Mouse (Mus musculus) CH12.LX (cell line): ENCODE results near the gene Srgap3.

Experiments used
- CHD2 ChIP-seq: IDR thresholded peaks from 2 replicates; pipeline ENCODE4 v1.6.1; 2011; ENCODE audit warnings: low read length, improper control_type of control experiment
- CTCF ChIP-seq, 2 experiments: IDR thresholded peaks in 1 of 2; conservative IDR thresholded peaks in 1 of 2; 2 replicates each; pipeline ENCODE4 v1.5.1; 2011 to 2012; ENCODE audit warnings: low read depth in 2 of 2, low read length in 2 of 2, improper control_type of control experiment in 1 of 2, inconsistent platforms in 1 of 2, mild to moderate bottlenecking in 1 of 2, moderate library complexity in 1 of 2
- EP300 ChIP-seq: IDR thresholded peaks from 2 replicates; pipeline ENCODE4 v1.6.1; 2011; ENCODE audit warnings: low read length, improper control_type of control experiment
- ETS1 ChIP-seq: conservative IDR thresholded peaks from 2 replicates; pipeline ENCODE4 v1.6.1; 2012; ENCODE audit warnings: low read depth, mild to moderate bottlenecking, inconsistent platforms, low read length, improper control_type of control experiment, moderate library complexity
- HCFC1 ChIP-seq: IDR thresholded peaks from 2 replicates; pipeline ENCODE4 v1.6.1; 2012; ENCODE audit warnings: low read depth, mild to moderate bottlenecking, inconsistent platforms, low read length, improper control_type of control experiment
- IRF4 ChIP-seq: IDR thresholded peaks from 2 replicates; pipeline ENCODE4 v1.6.1; 2014; ENCODE audit warnings: low read depth, mild to moderate bottlenecking, inconsistent platforms, low read length, improper control_type of control experiment
- MAFK ChIP-seq: IDR thresholded peaks from 2 replicates; pipeline ENCODE4 v1.6.1; 2011; ENCODE audit warnings: low read length, improper control_type of control experiment; ENCODE audit not compliant: insufficient replicate concordance
- NELFE ChIP-seq: IDR thresholded peaks from 2 replicates; pipeline ENCODE4 v1.6.1; 2011; ENCODE audit warnings: low read depth, low read length, improper control_type of control experiment
- POLR2A ChIP-seq: IDR thresholded peaks from 2 replicates; pipeline ENCODE4 v1.6.1; 2011; ENCODE audit warnings: low read depth, mild to moderate bottlenecking, improper control_type of control experiment, low read length
- SMC3 ChIP-seq: IDR thresholded peaks from 2 replicates; pipeline ENCODE4 v1.6.1; 2011; ENCODE audit warnings: low read depth, low read length, improper control_type of control experiment
- TBP ChIP-seq: conservative IDR thresholded peaks from 2 replicates; pipeline ENCODE4 v1.6.1; 2011; ENCODE audit warnings: low read depth, low read length, improper control_type of control experiment

DNA sequence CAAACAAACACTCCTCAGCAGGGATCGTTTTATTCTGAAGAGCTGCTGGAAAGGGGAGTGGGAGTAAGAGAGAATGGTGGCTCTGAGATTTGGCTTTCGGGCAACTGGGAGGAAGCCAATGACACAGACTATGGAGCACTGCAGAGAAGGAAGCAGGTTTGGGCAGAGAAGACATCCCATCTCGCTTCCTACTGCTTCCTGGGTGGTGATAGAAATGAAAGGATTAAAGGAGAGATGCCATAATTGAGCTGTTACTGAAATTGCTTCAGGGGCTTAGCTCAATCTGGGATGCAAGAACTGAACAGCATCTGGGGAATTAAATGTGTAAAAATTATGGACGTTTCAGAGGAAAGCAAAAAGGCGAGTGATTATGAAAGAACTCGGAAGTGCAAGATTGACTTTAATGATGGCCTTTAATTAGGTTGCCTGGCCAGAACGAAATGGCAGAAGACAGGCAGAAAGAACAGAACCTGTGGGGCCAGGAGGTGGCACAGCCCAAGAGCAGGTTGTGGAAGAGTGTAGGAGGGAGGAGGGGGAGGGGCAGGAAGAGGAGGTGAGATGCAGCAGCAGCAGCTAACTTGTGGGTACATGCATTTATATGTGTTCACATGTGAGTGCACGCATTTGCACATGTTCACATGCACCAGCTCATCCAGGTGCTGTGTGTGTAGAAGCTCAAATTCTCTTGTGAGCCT is 126.6 kb downstream of the Srgap3 start:
- TF ChIP-seq ETS1 (no peak), TBP (no peak), MAFK (no peak), HCFC1 (no peak), CTCF (conservative IDR thresholded peaks at IDR 0.05 in 1 of 2, IDR thresholded peaks at IDR 0.05 in 1 of 2; ENCODE audit: low read depth in 2 of 2, low read length in 2 of 2) (no peak), EP300 (no peak), SMC3 (no peak), NELFE (no peak), IRF4 (no peak), CHD2 (no peak), POLR2A (no peak)
